Mouse (Mus musculus): ENCODE data around the gene Gfra1.

Gfra1 gene

GRCm38 (mm10) chr19:58259250-58259649 is 196.5 kb downstream of the Gfra1 start:
- DNase-seq (ENCODE audit: low read depth, low spot score), result no peak

GRCm38 (mm10) chr19:58256485-58256884 is 199.2 kb downstream of the Gfra1 start:
- no peak for DNase-seq (ENCODE audit: low read depth, low spot score)

- peak; percentile 50 for DNase-seq (ENCODE audit: low read depth, low spot score)
Observed at GRCm38 (mm10) chr19:58255394-58255793, 200.3 kb downstream of the Gfra1 start.

GRCm38 (mm10) chr19:58254172-58254571 is 201.5 kb downstream of the Gfra1 start:
- no peak for DNase-seq (ENCODE audit: low read depth, low spot score)

- DNase-seq (ENCODE audit: low read depth, low spot score), result no peak
Observed at GRCm38 (mm10) chr19:58251698-58252097, 204.0 kb downstream of the Gfra1 start.

GRCm38 (mm10) chr19:58251095-58251494 is 204.6 kb downstream of the Gfra1 start:
- DNase-seq (ENCODE audit: low read depth, low spot score), result no peak

- peak; percentile 42 for DNase-seq (ENCODE audit: low read depth, low spot score)
Observed at GRCm38 (mm10) chr19:58250237-58250636, 205.5 kb downstream of the Gfra1 start.

GRCm38 (mm10) chr19:58244148-58244547 is 211.6 kb downstream of the Gfra1 start:
- no peak for DNase-seq (ENCODE audit: low read depth, low spot score)

- no peak for DNase-seq (ENCODE audit: low read depth, low spot score)
Observed at GRCm38 (mm10) chr19:58243604-58244003, 212.1 kb downstream of the Gfra1 start.

GRCm38 (mm10) chr19:58238325-58238724 is 217.4 kb downstream of the Gfra1 start:
- no peak for DNase-seq (ENCODE audit: low read depth, low spot score)

GRCm38 (mm10) chr19:58227725-58228124 is 228.0 kb downstream of the Gfra1 start:
- no peak for DNase-seq (ENCODE audit: low read depth, low spot score)

GRCm38 (mm10) chr19:58226882-58227281 is 228.8 kb downstream of the Gfra1 start:
- peak; percentile 40 for DNase-seq (ENCODE audit: low read depth, low spot score)

- no peak for DNase-seq (ENCODE audit: low read depth, low spot score)
Observed at GRCm38 (mm10) chr19:58220061-58220831, 235.5 kb downstream of the Gfra1 start.

- no peak for DNase-seq (ENCODE audit: low read depth, low spot score)
Observed at GRCm38 (mm10) chr19:58217591-58217990, 238.1 kb downstream of the Gfra1 start.

GRCm38 (mm10) chr19:58206496-58207044 is 249.1 kb downstream of the Gfra1 start:
- peak; percentile 46 for DNase-seq (ENCODE audit: low read depth, low spot score)

GRCm38 (mm10) chr19:58205470-58205869 is 250.2 kb downstream of the Gfra1 start:
- no peak for DNase-seq (ENCODE audit: low read depth, low spot score)

GRCm38 (mm10) chr19:58202627-58203026 is 253.1 kb downstream of the Gfra1 start:
- no peak for DNase-seq (ENCODE audit: low read depth, low spot score)

GRCm38 (mm10) chr19:58199679-58200078 is 256.0 kb downstream of the Gfra1 start:
- no peak for DNase-seq (ENCODE audit: low read depth, low spot score)

GRCm38 (mm10) chr19:58193733-58194456 is 261.8 kb downstream of the Gfra1 start:
- DNase-seq (ENCODE audit: low read depth, low spot score), result no peak

GRCm38 (mm10) chr19:58190947-58191346 is 264.8 kb downstream of the Gfra1 start:
- DNase-seq (ENCODE audit: low read depth, low spot score), result no peak

GRCm38 (mm10) chr19:58186558-58186957 is 269.2 kb downstream of the Gfra1 start:
- peak; percentile 51 for DNase-seq (ENCODE audit: low read depth, low spot score)
